Mouse (Mus musculus): ENCODE results near the gene Gm11237. TPM values are rescaled to one million over a fixed set of nuclear protein-coding genes. Genes with fewer than 3 reads are reported as not detected.
"Not testable (repeated sequence)": the region's sequence is repeated elsewhere in the genome, so short reads cannot be mapped to it uniquely, and the experiment has no call there.

The Gm11237 gene
- not detected in 2 replicates for polyA plus RNA-seq (2016; fragmentation: Nextera tagmentation; extraction: Ambion mirVana)

DNA sequence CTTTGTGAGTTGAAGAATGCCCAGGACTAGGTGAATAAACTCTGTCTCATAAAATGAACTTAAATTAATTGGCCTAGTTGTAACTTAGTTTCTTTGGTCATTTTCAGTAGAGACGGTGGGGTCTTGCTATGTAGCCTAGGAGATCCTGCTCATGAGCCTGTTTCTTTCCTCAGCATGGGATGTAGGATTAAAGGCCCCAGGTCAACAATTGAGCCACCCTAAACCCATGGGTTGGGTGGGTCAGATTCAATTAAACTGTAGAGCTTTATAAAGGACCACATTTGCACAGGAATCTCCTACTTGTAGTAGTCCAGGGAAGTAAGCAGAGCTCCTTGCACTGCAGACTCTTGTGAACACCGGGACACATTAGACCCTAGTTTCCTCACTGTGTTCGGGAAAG, at the start of gene Gm11237:
TSS of gene Gm11237 (plus strand) at position 301 of the 400 bp plus-strand sequence.
- no CpG with 5 or more reads among the region's 3 CpGs for WGBS
- DNase-seq (ENCODE audit: low spot score); H3K4me1 ChIP-seq; H3K27me3 ChIP-seq (replicated peaks; ENCODE audit: low read depth, poor library complexity, severe bottlenecking); H3K4me3 ChIP-seq; H3K36me3 ChIP-seq (replicated peaks); H3K27ac ChIP-seq (replicated peaks); H3K9me3 ChIP-seq: not testable (repeated sequence)

DNA sequence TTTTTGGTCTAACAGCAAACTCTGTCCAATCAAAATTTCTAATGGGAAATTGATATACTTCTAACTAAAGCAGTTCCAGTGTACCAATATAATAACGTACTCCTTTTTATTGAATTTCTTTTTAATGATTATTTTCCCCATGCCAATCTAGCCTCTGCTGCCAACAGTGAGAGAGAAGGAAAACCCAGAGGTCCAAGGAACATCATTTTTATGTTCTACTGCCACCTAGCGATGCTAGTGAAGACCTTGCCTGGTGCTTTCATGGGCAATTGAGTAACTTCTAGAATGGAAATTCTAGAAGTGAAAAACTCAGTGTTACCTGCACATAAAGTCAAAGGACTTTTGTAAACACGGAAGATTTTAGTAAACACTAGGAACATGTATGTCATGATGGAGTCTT, 23.5 kb upstream of the Gm11237 start:
- no peak for DNase-seq (ENCODE audit: low spot score)
- Histone ChIP-seq H3K36me3 (replicated peaks) (no peaks in the 10 kb centered on the region), H3K4me1 (no peaks in the 10 kb centered on the region)

DNA sequence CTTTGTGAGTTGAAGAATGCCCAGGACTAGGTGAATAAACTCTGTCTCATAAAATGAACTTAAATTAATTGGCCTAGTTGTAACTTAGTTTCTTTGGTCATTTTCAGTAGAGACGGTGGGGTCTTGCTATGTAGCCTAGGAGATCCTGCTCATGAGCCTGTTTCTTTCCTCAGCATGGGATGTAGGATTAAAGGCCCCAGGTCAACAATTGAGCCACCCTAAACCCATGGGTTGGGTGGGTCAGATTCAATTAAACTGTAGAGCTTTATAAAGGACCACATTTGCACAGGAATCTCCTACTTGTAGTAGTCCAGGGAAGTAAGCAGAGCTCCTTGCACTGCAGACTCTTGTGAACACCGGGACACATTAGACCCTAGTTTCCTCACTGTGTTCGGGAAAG, 15.2 kb upstream of the Gm11237 start, which contains the start of gene Gm11238:
TSS of gene Gm11238 (plus strand) at position 301 of the 400 bp plus-strand sequence.
- WGBS = no CpG with 5 or more reads among the region's 3 CpGs
- H3K9me3 ChIP-seq; H3K4me3 ChIP-seq; DNase-seq (ENCODE audit: low spot score); H3K27me3 ChIP-seq (replicated peaks; ENCODE audit: low read depth, poor library complexity, severe bottlenecking); H3K4me1 ChIP-seq; H3K36me3 ChIP-seq (replicated peaks); H3K27ac ChIP-seq (replicated peaks): not testable (repeated sequence)

More for the DNA sequence above, 23.5 kb upstream of the Gm11237 start:
- H3K4me3 ChIP-seq = no peak overlapping the region
- no peak overlapping the region for H3K27ac ChIP-seq (replicated peaks)
- H3K27me3 ChIP-seq (replicated peaks; ENCODE audit: low read depth, poor library complexity, severe bottlenecking) = no peaks in the 10 kb centered on the region
- WGBS = 10% methylated on average over 3 of the region's 3 CpGs
- no peaks in the 10 kb centered on the region for H3K9me3 ChIP-seq

DNA sequence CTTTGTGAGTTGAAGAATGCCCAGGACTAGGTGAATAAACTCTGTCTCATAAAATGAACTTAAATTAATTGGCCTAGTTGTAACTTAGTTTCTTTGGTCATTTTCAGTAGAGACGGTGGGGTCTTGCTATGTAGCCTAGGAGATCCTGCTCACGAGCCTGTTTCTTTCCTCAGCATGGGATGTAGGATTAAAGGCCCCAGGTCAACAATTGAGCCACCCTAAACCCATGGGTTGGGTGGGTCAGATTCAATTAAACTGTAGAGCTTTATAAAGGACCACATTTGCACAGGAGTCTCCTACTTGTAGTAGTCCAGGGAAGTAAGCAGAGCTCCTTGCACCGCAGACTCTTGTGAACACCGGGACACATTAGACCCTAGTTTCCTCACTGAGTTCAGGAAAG, 15.0 kb downstream of the Gm11237 start, which contains the start of gene Gm11236:
TSS of gene Gm11236 (plus strand) at position 301 of the 400 bp plus-strand sequence.
- not testable (repeated sequence) for H3K36me3 ChIP-seq (replicated peaks); DNase-seq (ENCODE audit: low spot score); H3K9me3 ChIP-seq; H3K27ac ChIP-seq (replicated peaks); H3K4me1 ChIP-seq; H3K27me3 ChIP-seq (replicated peaks; ENCODE audit: low read depth, poor library complexity, severe bottlenecking); H3K4me3 ChIP-seq
- no CpG with 5 or more reads among the region's 4 CpGs for WGBS

DNA sequence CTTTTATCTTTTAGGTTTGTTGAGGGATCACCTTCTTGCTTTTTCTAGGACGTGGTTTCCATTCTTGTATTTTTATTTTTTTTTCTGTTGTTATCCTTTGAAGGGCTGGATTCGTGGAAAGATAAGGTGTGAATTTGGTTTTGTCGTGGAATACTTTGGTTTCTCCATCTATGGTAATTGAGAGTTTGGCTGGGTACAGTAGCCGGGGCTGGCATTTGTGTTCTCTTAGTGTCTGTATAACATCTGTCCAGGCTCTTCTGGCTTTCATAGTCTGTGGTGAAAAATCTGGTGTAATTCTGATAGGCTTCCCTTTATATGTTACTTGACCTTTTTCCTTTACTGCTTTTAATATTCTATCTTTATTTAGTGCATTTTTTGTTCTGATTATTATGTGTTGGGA, 39.1 kb downstream of the Gm11237 start:
- not testable (repeated sequence) for H3K27ac ChIP-seq (replicated peaks); H3K36me3 ChIP-seq (replicated peaks); H3K9me3 ChIP-seq; H3K4me3 ChIP-seq; DNase-seq (ENCODE audit: low spot score); H3K4me1 ChIP-seq; H3K27me3 ChIP-seq (replicated peaks; ENCODE audit: low read depth, poor library complexity, severe bottlenecking)
- 91% methylated on average over 4 of the region's 4 CpGs for WGBS

DNA sequence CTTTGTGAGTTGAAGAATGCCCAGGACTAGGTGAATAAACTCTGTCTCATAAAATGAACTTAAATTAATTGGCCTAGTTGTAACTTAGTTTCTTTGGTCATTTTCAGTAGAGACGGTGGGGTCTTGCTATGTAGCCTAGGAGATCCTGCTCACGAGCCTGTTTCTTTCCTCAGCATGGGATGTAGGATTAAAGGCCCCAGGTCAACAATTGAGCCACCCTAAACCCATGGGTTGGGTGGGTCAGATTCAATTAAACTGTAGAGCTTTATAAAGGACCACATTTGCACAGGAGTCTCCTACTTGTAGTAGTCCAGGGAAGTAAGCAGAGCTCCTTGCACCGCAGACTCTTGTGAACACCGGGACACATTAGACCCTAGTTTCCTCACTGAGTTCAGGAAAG, 45.3 kb downstream of the Gm11237 start, which contains the start of gene Gm11239:
TSS of gene Gm11239 (plus strand) at position 301 of the 400 bp plus-strand sequence.
- H3K4me1 ChIP-seq; H3K27me3 ChIP-seq (replicated peaks; ENCODE audit: low read depth, poor library complexity, severe bottlenecking); H3K4me3 ChIP-seq; H3K27ac ChIP-seq (replicated peaks); H3K9me3 ChIP-seq; H3K36me3 ChIP-seq (replicated peaks); DNase-seq (ENCODE audit: low spot score): not testable (repeated sequence)
- WGBS = no CpG with 5 or more reads among the region's 4 CpGs

Other genes with a start within 250 kb of the Gm11237 start
- not detected in 2 replicates for gene Gm11487, start 217.9 kb upstream of the Gm11237 start, polyA plus RNA-seq (2016; fragmentation: Nextera tagmentation; extraction: Ambion mirVana)
- gene Gm11238, start 15.1 kb upstream of the Gm11237 start, polyA plus RNA-seq (2016; fragmentation: Nextera tagmentation; extraction: Ambion mirVana) = not detected in 2 replicates
- gene Gm11236, start 15.1 kb downstream of the Gm11237 start, polyA plus RNA-seq (2016; fragmentation: Nextera tagmentation; extraction: Ambion mirVana) = not detected in 2 replicates
- gene Gm11239, start 45.4 kb downstream of the Gm11237 start, polyA plus RNA-seq (2016; fragmentation: Nextera tagmentation; extraction: Ambion mirVana) = not detected in 2 replicates
- gene Gm428, start 60.5 kb downstream of the Gm11237 start, polyA plus RNA-seq (2016; fragmentation: Nextera tagmentation; extraction: Ambion mirVana) = not detected in 2 replicates
- gene Rasef, start 168.0 kb downstream of the Gm11237 start, polyA plus RNA-seq (2016; fragmentation: Nextera tagmentation; extraction: Ambion mirVana) = 3.2 and 3.9 TPM in 2 replicates